Mouse (Mus musculus) small intestine, adult 2 months (tissue): ENCODE measurements around the gene Jam3.

Experiments used
- CTCF ChIP-seq: fragments of 200-500 bp; IDR thresholded peaks from 2 replicates; pipeline ENCODE4 v1.5.1; 2012; ENCODE audit warnings: low read depth, mild to moderate bottlenecking, control low read depth, inconsistent platforms, low read length, moderate library complexity, mixed read lengths; ENCODE audit not compliant: insufficient replicate concordance, insufficient read length; ENCODE audit errors: extremely low read depth
- POLR2A ChIP-seq: fragments of 200-500 bp; IDR thresholded peaks from 2 replicates; pipeline ENCODE4 v1.6.1; 2012; ENCODE audit warnings: low read depth, mild to moderate bottlenecking, control low read depth, inconsistent platforms, low read length, moderate library complexity

GRCm38 (mm10) chr9:27175241-27175640 lies 20.0 kb upstream of the Jam3 start:
- TF ChIP-seq CTCF (no peak), POLR2A (no peak)
